Mouse (Mus musculus) testis, adult 2 months (tissue): ENCODE data around the gene Fam120a. TPM values are rescaled to one million over a fixed set of nuclear protein-coding genes. Genes with fewer than 3 reads are reported as not detected.

Experiments used
- H3K27ac ChIP-seq: fragments of 200-500 bp; 2 replicates; pipeline ENCODE4 v1.5.1; 2012; ENCODE audit warnings: low read depth, low read length; ENCODE audit not compliant: control insufficient read depth, insufficient read depth
- H3K27me3 ChIP-seq: fragments of 200-500 bp; 2 replicates; pipeline ENCODE4 v1.6.1; 2012; ENCODE audit warnings: mild to moderate bottlenecking, low read length, moderate library complexity; ENCODE audit not compliant: control insufficient read depth, insufficient read depth
- H3K36me3 ChIP-seq: fragments of 200-500 bp; 2 replicates; pipeline ENCODE4 v1.6.1; 2012; ENCODE audit warnings: mild to moderate bottlenecking, low read length; ENCODE audit not compliant: control insufficient read depth, insufficient read depth
- H3K4me1 ChIP-seq: fragments of 200-500 bp; 2 replicates; pipeline ENCODE4 v1.6.1; 2012; ENCODE audit warnings: low read length; ENCODE audit not compliant: control insufficient read depth, insufficient read depth
- H3K4me3 ChIP-seq: fragments of 200-500 bp; 2 replicates; pipeline ENCODE4 v1.5.1; 2012; ENCODE audit warnings: low read depth, mild to moderate bottlenecking, low read length, moderate library complexity, mixed read lengths; ENCODE audit not compliant: control insufficient read depth
- CTCF ChIP-seq: fragments of 200-500 bp; IDR thresholded peaks from 2 replicates; pipeline ENCODE4 v1.5.1; 2012; ENCODE audit warnings: low read depth, mild to moderate bottlenecking, inconsistent platforms, low read length, moderate library complexity; ENCODE audit not compliant: control insufficient read depth, insufficient read depth, insufficient replicate concordance
- POLR2A ChIP-seq: fragments of 200-500 bp; IDR thresholded peaks from 2 replicates; pipeline ENCODE4 v1.6.1; 2012; ENCODE audit warnings: low read depth, mild to moderate bottlenecking, inconsistent platforms, low read length, moderate library complexity; ENCODE audit not compliant: control insufficient read depth
- polyA plus RNA-seq: library from polyadenylated mRNA; depleted of rRNA; stranded (reverse); fragments of >200 nt; gene quantifications from 2 replicates; pipeline ENCODE4 v1.2.3, GENCODE M21; 2012

The Fam120a gene
- polyA plus RNA-seq, 1 experiment: 10.8 TPM

GRCm38 (mm10) chr13:48996731-48997130 is 28.9 kb upstream of the Fam120a start:
- H3K4me1 ChIP-seq: no peaks in the 10 kb centered on the region

DNA sequence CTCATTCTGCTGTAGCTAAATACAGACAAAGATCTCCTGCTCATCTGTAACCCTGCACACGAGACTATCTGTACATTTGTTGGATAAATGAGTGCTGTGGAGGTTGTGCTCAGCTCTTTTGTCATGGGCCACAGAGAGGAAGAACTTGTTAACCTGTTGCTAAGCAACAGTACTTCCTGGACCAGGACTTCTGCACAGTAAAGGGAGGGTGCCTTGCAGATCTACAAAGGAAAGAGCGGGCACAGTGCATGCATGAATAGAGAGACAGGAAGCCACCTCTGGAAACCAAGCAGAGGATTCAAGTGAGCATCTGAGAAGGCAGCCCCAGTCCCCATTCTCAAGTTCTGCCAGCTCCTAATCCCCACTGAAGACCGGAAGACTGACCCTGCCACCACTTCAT is 27.1 kb upstream of the Fam120a start:
- TF ChIP-seq POLR2A: no peak
- no peak for TF ChIP-seq CTCF
- Histone ChIP-seq H3K4me1 (no peaks in the 10 kb centered on the region), H3K27ac (no peak overlapping the region)

More at GRCm38 (mm10) chr13:48996731-48997130, 28.9 kb upstream of the Fam120a start:
- Histone ChIP-seq H3K27me3 (no peaks in the 10 kb centered on the region), H3K4me3 (no peak overlapping the region), H3K27ac (no peak overlapping the region), H3K36me3 (no peaks in the 10 kb centered on the region)
- no peak for TF ChIP-seq CTCF
- TF ChIP-seq POLR2A: no peak

DNA sequence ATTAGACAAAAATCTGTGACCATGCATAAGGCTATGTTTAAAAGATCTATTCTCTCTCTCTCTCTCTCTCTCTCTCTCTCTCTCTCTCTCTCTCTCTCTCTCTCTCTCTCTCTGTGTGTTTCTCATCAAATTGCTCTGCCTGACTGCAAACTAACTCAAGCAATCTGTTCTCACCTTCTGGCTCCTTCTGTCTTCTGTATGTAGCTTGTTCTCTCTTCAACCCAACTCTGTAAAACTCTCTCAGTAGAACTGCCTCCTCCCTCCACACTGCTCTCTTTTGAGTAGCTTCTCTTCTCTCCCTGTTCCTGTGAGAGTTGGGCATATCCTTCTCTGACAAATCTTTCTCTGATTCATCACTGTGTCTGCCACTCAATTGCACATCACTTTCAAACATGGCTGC is 25.1 kb upstream of the Fam120a start:
- H3K4me1 ChIP-seq: peaks cover 2% of the 10 kb centered on the region; the same call in 1 of the 2 replicates
- no peak overlapping the region for H3K4me3 ChIP-seq
- TF ChIP-seq CTCF (no peak), POLR2A (no peak)
- no peaks in the 10 kb centered on the region for H3K36me3 ChIP-seq
- H3K27me3 ChIP-seq: no peaks in the 10 kb centered on the region
- H3K27ac ChIP-seq: no peak overlapping the region

More for the DNA sequence above, 27.1 kb upstream of the Fam120a start:
- Histone ChIP-seq H3K27me3 (no peaks in the 10 kb centered on the region), H3K36me3 (no peaks in the 10 kb centered on the region), H3K4me3 (no peak overlapping the region)

DNA sequence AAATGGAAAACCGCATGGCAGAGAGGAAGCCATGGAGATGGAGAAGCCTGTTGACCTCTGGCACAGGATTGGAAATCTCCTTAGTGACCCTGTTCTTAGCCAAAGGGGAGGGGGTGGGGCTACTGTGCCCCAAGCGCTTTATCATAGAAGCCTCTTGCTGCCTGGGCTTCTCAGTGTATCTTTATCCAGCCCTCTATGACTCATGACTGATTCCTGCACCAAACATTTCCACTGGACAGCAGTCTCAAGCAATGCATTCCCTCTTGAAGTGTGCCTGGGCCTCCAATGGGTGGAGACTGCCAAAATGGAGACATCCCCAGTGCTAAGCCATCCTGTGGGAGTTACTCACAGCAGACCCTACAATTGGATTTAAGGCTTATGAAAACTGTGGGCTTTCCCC is 22.3 kb upstream of the Fam120a start:
- Histone ChIP-seq H3K4me1 (peaks cover 2% of the 10 kb centered on the region; the same call in 1 of the 2 replicates), H3K27me3 (no peaks in the 10 kb centered on the region), H3K27ac (no peak overlapping the region), H3K4me3 (no peak overlapping the region), H3K36me3 (no peaks in the 10 kb centered on the region)
- TF ChIP-seq POLR2A (no peak), CTCF (no peak)

DNA sequence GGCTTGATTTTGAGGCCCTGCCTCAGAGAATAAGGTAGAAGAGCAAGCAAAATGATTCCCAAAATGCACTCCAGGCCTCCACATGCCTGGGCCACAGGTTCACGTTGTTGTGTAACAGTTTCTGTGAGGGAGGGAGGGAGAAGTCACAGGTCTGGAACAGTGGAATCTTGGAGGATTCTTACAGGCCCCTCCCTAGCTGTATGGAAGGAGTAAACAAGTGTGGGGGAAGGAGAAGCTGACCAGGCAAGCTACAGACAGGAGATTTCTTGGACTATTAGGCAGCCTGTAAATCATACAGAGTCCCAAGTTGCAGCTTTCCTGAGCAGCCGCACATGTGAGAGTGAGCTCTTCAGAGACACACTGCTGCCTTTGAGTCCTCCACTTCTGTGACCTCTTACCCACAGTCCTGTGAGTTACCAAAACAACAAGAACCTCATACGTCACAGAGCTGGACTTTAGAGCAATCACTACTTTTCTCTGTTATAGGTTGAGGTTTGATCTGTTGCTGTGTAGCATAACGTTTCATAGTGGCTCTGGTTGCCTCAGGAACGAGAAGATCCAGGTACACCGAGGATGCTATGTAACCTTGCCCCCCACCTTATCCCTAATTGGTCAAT is 14.8 kb upstream of the Fam120a start:
- H3K4me1 ChIP-seq: peaks cover 7% of the 10 kb centered on the region
- H3K27ac ChIP-seq: 0 out of 2 replicates have a peak overlapping the region, but pooled peaks have one; percentile 37
- no peaks in the 10 kb centered on the region for H3K27me3 ChIP-seq
- no peak overlapping the region for H3K4me3 ChIP-seq
- TF ChIP-seq POLR2A (no peak), CTCF (no peak)
- no peaks in the 10 kb centered on the region for H3K36me3 ChIP-seq

- peaks cover 7% of the 10 kb centered on the region for H3K4me1 ChIP-seq
- H3K4me3 ChIP-seq: no peak overlapping the region
- TF ChIP-seq POLR2A (no peak), CTCF (no peak)
- no peak overlapping the region for H3K27ac ChIP-seq
- H3K27me3 ChIP-seq: no peaks in the 10 kb centered on the region
- no peaks in the 10 kb centered on the region for H3K36me3 ChIP-seq
These were observed 11.3 kb upstream of the Fam120a start for GRCm38 (mm10) chr13:48979069-48979468.

DNA sequence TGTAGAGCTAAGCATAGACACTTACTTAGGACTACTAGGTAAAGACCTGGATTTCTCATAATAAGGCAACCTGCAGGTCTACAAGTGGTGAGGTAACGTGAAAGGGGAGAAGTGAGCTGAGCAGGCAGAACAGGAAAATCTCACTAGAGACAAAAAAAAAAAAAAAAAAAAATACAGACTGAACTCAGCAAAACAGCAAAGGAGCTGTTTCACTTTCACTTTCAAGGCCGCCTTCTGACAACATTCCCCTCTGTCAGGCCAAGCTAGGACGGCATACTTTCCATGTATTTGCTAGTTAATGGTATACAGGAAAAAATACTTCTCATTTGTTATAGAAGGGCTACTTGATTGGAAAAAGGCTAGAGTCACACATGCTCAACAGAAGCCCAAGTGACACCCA is 10.0 kb upstream of the Fam120a start:
- H3K27ac ChIP-seq: no peak overlapping the region; the same call in 1 of the 2 replicates
- H3K4me3 ChIP-seq: no peak overlapping the region
- TF ChIP-seq CTCF (no peak), POLR2A (no peak)
- H3K36me3 ChIP-seq: no peaks in the 10 kb centered on the region
- peaks cover 7% of the 10 kb centered on the region for H3K4me1 ChIP-seq
- H3K27me3 ChIP-seq: no peaks in the 10 kb centered on the region
